8 mouse cellular contexts compared by ENCODE assay signal in genomic region chr10:79649070-79649751, GRCm38 (mm10). TPM values are rescaled to one million over a fixed set of nuclear protein-coding genes. Genes with fewer than 3 reads are reported as not detected.
A peak's percentile ranks its signal among the peaks of the same experiment; 100 is the strongest.
DNase-seq lines count a peak whose midpoint lies in the region; ATAC-seq lines count a peak whose summit lies in the region.

No protein-coding gene starts in this region.

- H3K9me3 ChIP-seq in heart, embryonic 10.5 days = no peaks in the 10 kb centered on the region
- no peaks in the 10 kb centered on the region for H3K9me3 ChIP-seq in forebrain, embryonic 12.5 days
- no peaks in the 10 kb centered on the region for H3K9me3 ChIP-seq in hindbrain, embryonic 13.5 days

- peaks cover 29% of the 10 kb centered on the region for H3K27me3 ChIP-seq in heart, embryonic 10.5 days (ENCODE audit: insufficient read depth, poor library complexity, severe bottlenecking)
- H3K27me3 ChIP-seq in forebrain, embryonic 12.5 days = peaks cover 4% of the 10 kb centered on the region
- H3K27me3 ChIP-seq in hindbrain, embryonic 13.5 days = peaks cover 13% of the 10 kb centered on the region

- no peak overlapping the region for H3K9ac ChIP-seq in forebrain, embryonic 12.5 days
- H3K9ac ChIP-seq in hindbrain, embryonic 13.5 days = no peak overlapping the region

- H3K27ac ChIP-seq in heart, embryonic 10.5 days = no peak overlapping the region
- H3K27ac ChIP-seq in forebrain, embryonic 12.5 days = no peak overlapping the region
- no peak overlapping the region for H3K27ac ChIP-seq in hindbrain, embryonic 13.5 days

- no peak overlapping the region for H3K4me2 ChIP-seq in forebrain, embryonic 12.5 days
- H3K4me2 ChIP-seq in hindbrain, embryonic 13.5 days = no peak overlapping the region

- no peaks in the 10 kb centered on the region for H3K36me3 ChIP-seq in heart, embryonic 10.5 days
- H3K36me3 ChIP-seq in forebrain, embryonic 12.5 days (replicated peaks) = no peaks in the 10 kb centered on the region
- H3K36me3 ChIP-seq in hindbrain, embryonic 13.5 days = no peaks in the 10 kb centered on the region

- H3K4me3 ChIP-seq in heart, embryonic 10.5 days = no peak overlapping the region
- H3K4me3 ChIP-seq in forebrain, embryonic 12.5 days (replicated peaks) = no peak overlapping the region
- H3K4me3 ChIP-seq in hindbrain, embryonic 13.5 days = no peak overlapping the region

- ATAC-seq in forebrain, embryonic 12.5 days (ENCODE audit: low FRiP score) = peak; percentile 44; the same call in 1 of the 2 replicates
- peak; percentile 66 for ATAC-seq in hindbrain, embryonic 13.5 days (ENCODE audit: low FRiP score)

- no peaks in the 10 kb centered on the region for H3K4me1 ChIP-seq in heart, embryonic 10.5 days
- peaks cover 2% of the 10 kb centered on the region; the same call in 1 of the 2 replicates for H3K4me1 ChIP-seq in forebrain, embryonic 12.5 days
- no peaks in the 10 kb centered on the region for H3K4me1 ChIP-seq in hindbrain, embryonic 13.5 days (replicated peaks)

- 26% methylated on average over 7 of the region's 7 CpGs for WGBS in heart, embryonic 10.5 days
- 33% methylated on average over 7 of the region's 7 CpGs for WGBS in forebrain, embryonic 12.5 days
- WGBS in hindbrain, embryonic 13.5 days = 31% methylated on average over 7 of the region's 7 CpGs

- peak; percentile 93 for DNase-seq in heart, adult 11 months
- no peak for DNase-seq in heart, embryonic 10.5 days (ENCODE audit: low spot score)
- peak; percentile 54 for DNase-seq in c-Kit-positive CD71-positive TER-119-negative erythroid progenitor cells, embryonic 14.5 days (ENCODE audit: low read depth)
- peak; percentile 74 for DNase-seq in layer of hippocampus, adult 9-10 months (ENCODE audit: low spot score)
- DNase-seq in lung, postnatal 36 days = peak; percentile 83
- peak; percentile 79 to 85 for DNase-seq in right cerebral cortex, postnatal 10 days (ENCODE audit: low spot score in 2 of 2)

RNA-seq across cellular contexts. Expression of gene Odf3l2, which starts 3.7 kb away (rescaled TPM):
- polyA plus RNA-seq in heart, embryonic 10.5 days (2016; fragmentation: Nextera tagmentation; extraction: Ambion mirVana) = not detected in 2 replicates
- polyA plus RNA-seq in forebrain, embryonic 12.5 days (2016; fragmentation: Nextera tagmentation; extraction: Ambion mirVana) = not detected in 2 replicates
- polyA plus RNA-seq in hindbrain, embryonic 13.5 days (2015; fragmentation: Nextera tagmentation; extraction: Ambion mirVana) = not detected in 2 replicates

RNA-seq across cellular contexts. Expression of gene Shc2, which starts 11.5 kb away (rescaled TPM):
- polyA plus RNA-seq in heart, embryonic 10.5 days (2016; fragmentation: Nextera tagmentation; extraction: Ambion mirVana) = 2.7 and 6.3 TPM in 2 replicates
- 11.9 and 12.7 TPM in 2 replicates for polyA plus RNA-seq in forebrain, embryonic 12.5 days (2016; fragmentation: Nextera tagmentation; extraction: Ambion mirVana)
- 24.5 and 26.5 TPM in 2 replicates for polyA plus RNA-seq in hindbrain, embryonic 13.5 days (2015; fragmentation: Nextera tagmentation; extraction: Ambion mirVana)

RNA-seq across cellular contexts. Expression of gene Madcam1, which starts 15.1 kb away (rescaled TPM):
- 0.38 and 1.3 TPM in 2 replicates for polyA plus RNA-seq in heart, embryonic 10.5 days (2016; fragmentation: Nextera tagmentation; extraction: Ambion mirVana)
- polyA plus RNA-seq in forebrain, embryonic 12.5 days (2016; fragmentation: Nextera tagmentation; extraction: Ambion mirVana) = 0.99 and 1.0 TPM in 2 replicates
- polyA plus RNA-seq in hindbrain, embryonic 13.5 days (2015; fragmentation: Nextera tagmentation; extraction: Ambion mirVana) = 0.87 and 0.88 TPM in 2 replicates

RNA-seq across cellular contexts. Expression of gene Tpgs1, which starts 20.0 kb away (rescaled TPM):
- polyA plus RNA-seq in heart, embryonic 10.5 days (2016; fragmentation: Nextera tagmentation; extraction: Ambion mirVana) = 52.3 and 59.4 TPM in 2 replicates
- polyA plus RNA-seq in forebrain, embryonic 12.5 days (2016; fragmentation: Nextera tagmentation; extraction: Ambion mirVana) = 61.0 and 62.5 TPM in 2 replicates
- 86.5 and 93.4 TPM in 2 replicates for polyA plus RNA-seq in hindbrain, embryonic 13.5 days (2015; fragmentation: Nextera tagmentation; extraction: Ambion mirVana)

RNA-seq across cellular contexts. Expression of gene Cdc34, which starts 32.8 kb away (rescaled TPM):
- 188 and 215 TPM in 2 replicates for polyA plus RNA-seq in heart, embryonic 10.5 days (2016; fragmentation: Nextera tagmentation; extraction: Ambion mirVana)
- 129 and 141 TPM in 2 replicates for polyA plus RNA-seq in forebrain, embryonic 12.5 days (2016; fragmentation: Nextera tagmentation; extraction: Ambion mirVana)
- 92.7 and 100 TPM in 2 replicates for polyA plus RNA-seq in hindbrain, embryonic 13.5 days (2015; fragmentation: Nextera tagmentation; extraction: Ambion mirVana)
